In genomic region chr10:127597311-127597901, GRCm38 (mm10) we compare ENCODE assay signal across 9 mouse cellular contexts. TPM values are rescaled to one million over a fixed set of nuclear protein-coding genes. Genes with fewer than 3 reads are reported as not detected.
DNase-seq lines count a peak whose midpoint lies in the region; ATAC-seq and TF ChIP-seq lines count a peak whose summit lies in the region.
"Had no signal": no experiment of that assay in that cellular context is flagged by ENCODE, and none has a peak within 500 bp of the region (broad histone marks: within the 10 kb centered on the region; RNA-seq: fewer than 3 reads in every experiment).

No protein-coding gene starts in this region.

- peaks cover 71% of the 10 kb centered on the region for H3K36me3 ChIP-seq in forebrain, embryonic 12.5 days (replicated peaks)
- peaks cover 31% of the 10 kb centered on the region for H3K36me3 ChIP-seq in forebrain, embryonic 16.5 days (ENCODE audit: control insufficient read depth, insufficient read depth)
- no peaks in the 10 kb centered on the region for H3K36me3 ChIP-seq in testis, adult 2 months (ENCODE audit: control insufficient read depth, insufficient read depth, low read length)
- peaks cover 76% of the 10 kb centered on the region for H3K36me3 ChIP-seq in hindbrain, embryonic 12.5 days

- H3K4me2 ChIP-seq in forebrain, embryonic 12.5 days: no peak overlapping the region
- H3K4me2 ChIP-seq in forebrain, embryonic 16.5 days (ENCODE audit: low read length): no peak overlapping the region
- no peak overlapping the region for H3K4me2 ChIP-seq in hindbrain, embryonic 12.5 days (replicated peaks)

- no peak for ATAC-seq in forebrain, embryonic 12.5 days (ENCODE audit: low FRiP score)
- no peak for ATAC-seq in forebrain, embryonic 16.5 days
- no peak for ATAC-seq in hindbrain, embryonic 12.5 days (ENCODE audit: low FRiP score)
- ATAC-seq in megakaryocyte, adult 5-6 weeks (ENCODE audit: poor library complexity, severe bottlenecking): peak; percentile 71

- no peak for TF ChIP-seq POLR2A in testis, adult 2 months (IDR thresholded peaks at IDR 0.05; ENCODE audit: control insufficient read depth, low read depth, low read length)

- H3K27ac ChIP-seq in forebrain, embryonic 12.5 days: 0 out of 2 replicates have a peak overlapping the region, but pooled peaks have one; percentile 6
- H3K27ac ChIP-seq in forebrain, embryonic 16.5 days (ENCODE audit: low read length): no peak overlapping the region
- H3K27ac ChIP-seq in testis, adult 2 months (ENCODE audit: control insufficient read depth, insufficient read depth, low read depth, low read length): peak overlapping the region; percentile 56; the same call in 1 of the 2 replicates
- peak overlapping the region; percentile 60 for H3K27ac ChIP-seq in hindbrain, embryonic 12.5 days

- H3K27me3 ChIP-seq in forebrain, embryonic 12.5 days: no peaks in the 10 kb centered on the region
- no peaks in the 10 kb centered on the region for H3K27me3 ChIP-seq in forebrain, embryonic 16.5 days (replicated peaks; ENCODE audit: control insufficient read depth, insufficient read depth, low read length)
- no peaks in the 10 kb centered on the region for H3K27me3 ChIP-seq in testis, adult 2 months (ENCODE audit: control insufficient read depth, insufficient read depth, low read length)
- H3K27me3 ChIP-seq in hindbrain, embryonic 12.5 days: no peaks in the 10 kb centered on the region
- H3K27me3 ChIP-seq: CH12.LX had no signal

- H3K9ac ChIP-seq in forebrain, embryonic 12.5 days: no peak overlapping the region
- H3K9ac ChIP-seq in forebrain, embryonic 16.5 days (replicated peaks; ENCODE audit: low read depth, low read length): no peak overlapping the region
- H3K9ac ChIP-seq in hindbrain, embryonic 12.5 days: no peak overlapping the region; the same call in 1 of the 2 replicates

- peaks cover 25% of the 10 kb centered on the region for H3K4me1 ChIP-seq in forebrain, embryonic 12.5 days
- peaks cover 15% of the 10 kb centered on the region for H3K4me1 ChIP-seq in forebrain, embryonic 16.5 days (replicated peaks; ENCODE audit: control insufficient read depth, insufficient read depth, low read length)
- peaks cover 13% of the 10 kb centered on the region for H3K4me1 ChIP-seq in testis, adult 2 months (ENCODE audit: control insufficient read depth, insufficient read depth, low read length)
- peaks cover 38% of the 10 kb centered on the region for H3K4me1 ChIP-seq in hindbrain, embryonic 12.5 days

- H3K9me3 ChIP-seq in forebrain, embryonic 12.5 days: no peaks in the 10 kb centered on the region
- no peaks in the 10 kb centered on the region for H3K9me3 ChIP-seq in forebrain, embryonic 16.5 days (ENCODE audit: control insufficient read depth, low read length)
- no peaks in the 10 kb centered on the region for H3K9me3 ChIP-seq in hindbrain, embryonic 12.5 days (replicated peaks)

- DNase-seq in testis, postnatal 10 days (ENCODE audit: low spot score): no peak
- no peak for DNase-seq in spleen, postnatal 36 days (ENCODE audit: low spot score in 2 of 2)
- DNase-seq in spleen, postnatal 10 days (ENCODE audit: low spot score in 2 of 2): no peak

- 80% methylated on average over 5 of the region's 5 CpGs for WGBS in forebrain, embryonic 12.5 days
- 77% methylated on average over 5 of the region's 5 CpGs for WGBS in forebrain, embryonic 16.5 days
- 75% methylated on average over 5 of the region's 5 CpGs for WGBS in hindbrain, embryonic 12.5 days

- no peak for TF ChIP-seq CTCF in testis, adult 2 months (IDR thresholded peaks at IDR 0.05; ENCODE audit: control insufficient read depth, insufficient read depth, insufficient replicate concordance, low read depth, low read length)

- H3K4me3 ChIP-seq in forebrain, embryonic 12.5 days (replicated peaks): no peak overlapping the region
- no peak overlapping the region for H3K4me3 ChIP-seq in forebrain, embryonic 16.5 days (replicated peaks; ENCODE audit: low read length)
- no peak overlapping the region for H3K4me3 ChIP-seq in testis, adult 2 months (ENCODE audit: control insufficient read depth, low read depth, low read length)
- no peak overlapping the region for H3K4me3 ChIP-seq in hindbrain, embryonic 12.5 days

RNA-seq across cellular contexts. Expression of gene Lrp1, which starts 23.5 kb away (rescaled TPM):
- polyA plus RNA-seq in forebrain, embryonic 12.5 days (2016; fragmentation: Nextera tagmentation; extraction: Ambion mirVana): 81.4 and 81.8 TPM in 2 replicates
- polyA plus RNA-seq in forebrain, embryonic 16.5 days (2015; fragmentation: Nextera tagmentation; extraction: Ambion mirVana): 114 and 117 TPM in 2 replicates
- polyA plus RNA-seq in testis, adult 2 months (2012; rRNA removed): 20.8 and 25.9 TPM in 2 replicates
- 111 and 115 TPM in 2 replicates for polyA plus RNA-seq in hindbrain, embryonic 12.5 days (2016; fragmentation: Nextera tagmentation; extraction: Ambion mirVana)
- total RNA-seq in megakaryocyte, adult 5-6 weeks (2015): 85.5 and 104 TPM in 2 replicates
- total RNA-seq in megakaryocyte, adult 5-6 weeks (2017): 62.4 and 72.2 TPM in 2 replicates

RNA-seq across cellular contexts. Expression of gene Stat6, which starts 45.4 kb away (rescaled TPM):
- polyA plus RNA-seq in forebrain, embryonic 12.5 days (2016; fragmentation: Nextera tagmentation; extraction: Ambion mirVana): 4.5 and 5.4 TPM in 2 replicates
- polyA plus RNA-seq in forebrain, embryonic 16.5 days (2015; fragmentation: Nextera tagmentation; extraction: Ambion mirVana): 4.3 and 5.1 TPM in 2 replicates
- 3.9 and 5.9 TPM in 2 replicates for polyA plus RNA-seq in testis, adult 2 months (2012; rRNA removed)
- polyA plus RNA-seq in hindbrain, embryonic 12.5 days (2016; fragmentation: Nextera tagmentation; extraction: Ambion mirVana): 8.8 and 11.3 TPM in 2 replicates
- 82.5 and 89.6 TPM in 2 replicates for total RNA-seq in megakaryocyte, adult 5-6 weeks (2015)
- total RNA-seq in megakaryocyte, adult 5-6 weeks (2017): 120 and 128 TPM in 2 replicates
